Mouse (Mus musculus): Measurements from ENCODE around the gene Gpd2.
A peak's percentile ranks its signal among the peaks of the same experiment; 100 is the strongest.

Gene Gpd2

GRCm38 (mm10) chr2:57237475-57237919 lies at the start of gene Gpd2:
Gene Gpd2 (plus strand): TSS chr2:57237635.
- DNase-seq (ENCODE audit: low spot score in 2 of 2) = peak in 1 of 2 experiments; percentile 23

GRCm38 (mm10) chr2:57188237-57188636 lies 49.2 kb upstream of the Gpd2 start:
- DNase-seq (ENCODE audit: low spot score in 2 of 2) = no peak

- DNase-seq (ENCODE audit: low spot score in 2 of 2) = no peak
Observed at GRCm38 (mm10) chr2:57190884-57191283, 46.6 kb upstream of the Gpd2 start.

GRCm38 (mm10) chr2:57199046-57199445 lies 38.4 kb upstream of the Gpd2 start:
- no peak for DNase-seq (ENCODE audit: low spot score in 2 of 2)

- DNase-seq (ENCODE audit: low spot score in 2 of 2) = no peak
Observed at GRCm38 (mm10) chr2:57208472-57209083, 28.9 kb upstream of the Gpd2 start.

GRCm38 (mm10) chr2:57211049-57212001 lies 26.1 kb upstream of the Gpd2 start:
- DNase-seq (ENCODE audit: low spot score in 2 of 2) = no peak

GRCm38 (mm10) chr2:57213364-57213763 lies 24.1 kb upstream of the Gpd2 start:
- no peak for DNase-seq (ENCODE audit: low spot score in 2 of 2)

- no peak for DNase-seq (ENCODE audit: low spot score in 2 of 2)
Observed at GRCm38 (mm10) chr2:57223288-57224026, 14.0 kb upstream of the Gpd2 start.

- DNase-seq (ENCODE audit: low spot score in 2 of 2) = no peak
Observed at GRCm38 (mm10) chr2:57225236-57225635, 12.2 kb upstream of the Gpd2 start.

GRCm38 (mm10) chr2:57227425-57227824 lies 10.0 kb upstream of the Gpd2 start:
- DNase-seq (ENCODE audit: low spot score in 2 of 2) = no peak

- DNase-seq (ENCODE audit: low spot score in 2 of 2) = no peak
Observed at GRCm38 (mm10) chr2:57229647-57230240, 7.7 kb upstream of the Gpd2 start.

GRCm38 (mm10) chr2:57231432-57231831 lies 6.0 kb upstream of the Gpd2 start:
- DNase-seq (ENCODE audit: low spot score in 2 of 2) = no peak

- no peak for DNase-seq (ENCODE audit: low spot score in 2 of 2)
Observed at GRCm38 (mm10) chr2:57232328-57232727, 5.1 kb upstream of the Gpd2 start.

- no peak for DNase-seq (ENCODE audit: low spot score in 2 of 2)
Observed at GRCm38 (mm10) chr2:57236246-57236645, 1.2 kb upstream of the Gpd2 start.

GRCm38 (mm10) chr2:57237026-57237425 lies 409 bp upstream of the Gpd2 start:
- DNase-seq (ENCODE audit: low spot score in 2 of 2) = no peak

- DNase-seq (ENCODE audit: low spot score in 2 of 2) = peak; percentile 45 to 53
Observed at GRCm38 (mm10) chr2:57237920-57238613, 632 bp downstream of the Gpd2 start.

- DNase-seq (ENCODE audit: low spot score in 2 of 2) = no peak
Observed at GRCm38 (mm10) chr2:57238614-57239165, 1.3 kb downstream of the Gpd2 start.

GRCm38 (mm10) chr2:57239356-57239755 lies 1.9 kb downstream of the Gpd2 start:
- DNase-seq (ENCODE audit: low spot score in 2 of 2) = no peak

- no peak for DNase-seq (ENCODE audit: low spot score in 2 of 2)
Observed at GRCm38 (mm10) chr2:57243987-57244386, 6.6 kb downstream of the Gpd2 start.

GRCm38 (mm10) chr2:57245721-57246328 lies 8.4 kb downstream of the Gpd2 start:
- no peak for DNase-seq (ENCODE audit: low spot score in 2 of 2)

Measured in frontal cortex, postnatal 25 days (tissue).